Comparison of ENCODE assay signal across 7 mouse cellular contexts in the genomic region with DNA sequence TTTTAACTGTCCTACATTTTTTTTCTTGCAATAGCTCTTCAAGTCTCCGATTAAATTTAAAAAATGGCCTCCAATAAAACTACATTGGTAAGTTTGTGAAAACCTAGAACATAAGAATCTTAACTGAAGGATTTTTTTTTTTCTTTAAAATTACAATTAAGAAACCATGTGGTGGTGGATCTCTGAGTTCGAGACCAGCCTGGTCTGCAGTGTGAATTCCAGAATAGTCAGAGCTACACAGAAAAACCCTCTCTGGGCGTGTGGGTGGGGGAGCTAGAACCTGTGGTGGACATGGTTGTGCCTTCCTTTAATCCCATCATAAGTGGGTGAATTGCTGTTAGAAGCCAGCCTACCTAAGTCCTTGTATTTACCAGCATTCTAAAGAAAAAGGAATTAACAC. TPM values are rescaled to one million over a fixed set of nuclear protein-coding genes. Genes with fewer than 3 reads are reported as not detected.
DNase-seq lines count a peak whose midpoint lies in the region; ATAC-seq and TF ChIP-seq lines count a peak whose summit lies in the region.

No protein-coding gene starts in this region.

- no peaks in the 10 kb centered on the region for H3K27me3 ChIP-seq in megakaryocyte, embryonic 14.5 days (replicated peaks)
- H3K27me3 ChIP-seq in limb, embryonic 11.5 days (ENCODE audit: control insufficient read depth, insufficient read depth, low read length), result no peaks in the 10 kb centered on the region
- no peaks in the 10 kb centered on the region for H3K27me3 ChIP-seq in stomach, embryonic 15.5 days (replicated peaks)

- peaks cover 52% of the 10 kb centered on the region for H3K36me3 ChIP-seq in megakaryocyte, embryonic 14.5 days (replicated peaks; ENCODE audit: low read length)
- H3K36me3 ChIP-seq in limb, embryonic 11.5 days (ENCODE audit: control insufficient read depth, insufficient read depth, low read length), result peaks cover 7% of the 10 kb centered on the region; the same call in 1 of the 2 replicates
- peaks cover 11% of the 10 kb centered on the region for H3K36me3 ChIP-seq in stomach, embryonic 15.5 days

- H3K9me3 ChIP-seq in megakaryocyte, embryonic 14.5 days, result no peaks in the 10 kb centered on the region
- no peaks in the 10 kb centered on the region for H3K9me3 ChIP-seq in limb, embryonic 11.5 days (ENCODE audit: control insufficient read depth, low read length)
- H3K9me3 ChIP-seq in stomach, embryonic 15.5 days, result no peaks in the 10 kb centered on the region

- peak; percentile 54 for DNase-seq in limb, embryonic 11.5 days (ENCODE audit: low spot score)
- no peak for DNase-seq in right cerebral cortex, postnatal 10 days (ENCODE audit: low spot score in 2 of 2)
- no peak for DNase-seq in urinary bladder, postnatal 36 days (ENCODE audit: low spot score in 2 of 2)

- peak overlapping the region; percentile 69 for H3K9ac ChIP-seq in limb, embryonic 11.5 days (ENCODE audit: low read length)
- H3K9ac ChIP-seq in stomach, embryonic 15.5 days, result peak overlapping the region; percentile 48; the same call in 1 of the 2 replicates

- no peak for ATAC-seq in megakaryocyte, adult 5-6 weeks (ENCODE audit: poor library complexity, severe bottlenecking)
- no peak for ATAC-seq in limb, embryonic 11.5 days (ENCODE audit: insufficient number of reproducible peaks, low FRiP score, low TSS enrichment, low read depth)
- no peak for ATAC-seq in stomach, embryonic 15.5 days (ENCODE audit: insufficient read depth, low FRiP score, low read depth)

- H3K4me3 ChIP-seq in megakaryocyte, embryonic 14.5 days (replicated peaks), result peak overlapping the region; percentile 97
- H3K4me3 ChIP-seq in embryonic fibroblast, embryonic 13.5 days (ENCODE audit: insufficient read depth, low read length), result peak overlapping the region; percentile 41
- peak overlapping the region; percentile 98 for H3K4me3 ChIP-seq in limb, embryonic 11.5 days (ENCODE audit: low read depth, low read length)
- peak overlapping the region; percentile 32 for H3K4me3 ChIP-seq in stomach, embryonic 15.5 days (replicated peaks)

- no peak for TF ChIP-seq CTCF in embryonic fibroblast, embryonic 13.5 days (IDR thresholded peaks at IDR 0.05; ENCODE audit: borderline replicate concordance, insufficient read depth, low read length)

- peak overlapping the region; percentile 73 for H3K4me2 ChIP-seq in limb, embryonic 11.5 days (ENCODE audit: low read depth, severe bottlenecking)
- peak overlapping the region; percentile 56 for H3K4me2 ChIP-seq in stomach, embryonic 15.5 days

- TF ChIP-seq POLR2A in embryonic fibroblast, embryonic 13.5 days (IDR thresholded peaks at IDR 0.05; ENCODE audit: low read depth, low read length), result no peak; the same call in 1 of the 2 replicates

- no peak overlapping the region for H3K27ac ChIP-seq in embryonic fibroblast, embryonic 13.5 days (ENCODE audit: insufficient read depth, low read length)
- 0 out of 2 replicates have a peak overlapping the region, but pooled peaks have one; percentile 8 for H3K27ac ChIP-seq in limb, embryonic 11.5 days (replicated peaks; ENCODE audit: low read depth, low read length)
- no peak overlapping the region for H3K27ac ChIP-seq in stomach, embryonic 15.5 days

- 26% methylated on average over 3 of the region's 3 CpGs for WGBS in limb, embryonic 11.5 days
- 13% methylated on average over 3 of the region's 3 CpGs for WGBS in stomach, embryonic 15.5 days

- H3K4me1 ChIP-seq in megakaryocyte, embryonic 14.5 days, result peaks cover 23% of the 10 kb centered on the region
- peaks cover 3% of the 10 kb centered on the region; the same call in 1 of the 2 replicates for H3K4me1 ChIP-seq in embryonic fibroblast, embryonic 13.5 days (ENCODE audit: control insufficient read depth, insufficient read depth, low read length)
- peaks cover 18% of the 10 kb centered on the region for H3K4me1 ChIP-seq in limb, embryonic 11.5 days (ENCODE audit: control insufficient read depth, insufficient read depth, low read length)
- H3K4me1 ChIP-seq in stomach, embryonic 15.5 days, result peaks cover 14% of the 10 kb centered on the region

RNA-seq across cellular contexts. Expression of a gene that starts 1.6 kb away (rescaled TPM):
- 13.1 and 22.3 TPM in 2 replicates for polyA plus RNA-seq in megakaryocyte, embryonic 14.5 days (2012; ENCODE audit: insufficient read depth, low replicate concordance)
- total RNA-seq in megakaryocyte, adult 5-6 weeks (2015), result 179 and 190 TPM in 2 replicates
- 242 and 272 TPM in 2 replicates for total RNA-seq in megakaryocyte, adult 5-6 weeks (2017)
- 162 and 261 TPM in 2 replicates for polyA plus RNA-seq in embryonic fibroblast, embryonic 13.5 days (2011; ENCODE audit: insufficient read length, low read depth, missing spikeins)
- polyA plus RNA-seq in limb, embryonic 11.5 days (2014; fragmentation: Nextera tagmentation; extraction: Ambion mirVana), result 677 and 697 TPM in 2 replicates
- polyA plus RNA-seq in stomach, embryonic 15.5 days (2015; fragmentation: Nextera tagmentation; extraction: Ambion mirVana), result 410 and 426 TPM in 2 replicates

RNA-seq across cellular contexts. Expression of a gene that starts 2.1 kb away (rescaled TPM):
- 101 and 192 TPM in 2 replicates for polyA plus RNA-seq in megakaryocyte, embryonic 14.5 days (2012; ENCODE audit: insufficient read depth, low replicate concordance)
- total RNA-seq in megakaryocyte, adult 5-6 weeks (2015), result 1,149 and 1,154 TPM in 2 replicates
- 1,039 and 1,264 TPM in 2 replicates for total RNA-seq in megakaryocyte, adult 5-6 weeks (2017)
- polyA plus RNA-seq in embryonic fibroblast, embryonic 13.5 days (2011; ENCODE audit: insufficient read length, low read depth, missing spikeins), result 838 and 1,144 TPM in 2 replicates
- polyA plus RNA-seq in limb, embryonic 11.5 days (2014; fragmentation: Nextera tagmentation; extraction: Ambion mirVana), result 1,465 and 1,829 TPM in 2 replicates
- polyA plus RNA-seq in stomach, embryonic 15.5 days (2015; fragmentation: Nextera tagmentation; extraction: Ambion mirVana), result 1,728 and 1,813 TPM in 2 replicates

RNA-seq across cellular contexts. Expression of a gene that starts 39.3 kb away (rescaled TPM):
- polyA plus RNA-seq in megakaryocyte, embryonic 14.5 days (2012; ENCODE audit: insufficient read depth, low replicate concordance), result not detected in 2 replicates
- 0.11 TPM in 1 of 2 replicates, not detected in the other for total RNA-seq in megakaryocyte, adult 5-6 weeks (2015)
- 0.48 TPM in 1 of 2 replicates, not detected in the other for total RNA-seq in megakaryocyte, adult 5-6 weeks (2017)
- polyA plus RNA-seq in embryonic fibroblast, embryonic 13.5 days (2011; ENCODE audit: insufficient read length, low read depth, missing spikeins), result 0.19 and 0.45 TPM in 2 replicates
- polyA plus RNA-seq in limb, embryonic 11.5 days (2014; fragmentation: Nextera tagmentation; extraction: Ambion mirVana), result 0.73 and 1.0 TPM in 2 replicates
- polyA plus RNA-seq in stomach, embryonic 15.5 days (2015; fragmentation: Nextera tagmentation; extraction: Ambion mirVana), result 6.8 and 9.4 TPM in 2 replicates

RNA-seq across cellular contexts. Expression of a gene that starts 51.9 kb away (rescaled TPM):
- polyA plus RNA-seq in megakaryocyte, embryonic 14.5 days (2012; ENCODE audit: insufficient read depth, low replicate concordance), result 2.4 TPM in 1 of 2 replicates, not detected in the other
- 126 and 133 TPM in 2 replicates for total RNA-seq in megakaryocyte, adult 5-6 weeks (2015)
- 114 and 125 TPM in 2 replicates for total RNA-seq in megakaryocyte, adult 5-6 weeks (2017)
- 25.0 and 27.5 TPM in 2 replicates for polyA plus RNA-seq in embryonic fibroblast, embryonic 13.5 days (2011; ENCODE audit: insufficient read length, low read depth, missing spikeins)
- polyA plus RNA-seq in limb, embryonic 11.5 days (2014; fragmentation: Nextera tagmentation; extraction: Ambion mirVana), result 16.8 and 19.1 TPM in 2 replicates
- polyA plus RNA-seq in stomach, embryonic 15.5 days (2015; fragmentation: Nextera tagmentation; extraction: Ambion mirVana), result 15.8 and 16.3 TPM in 2 replicates

Comparison
In these comparisons a context has a peak if more than half of its experiments do, and no peak if none do; other contexts are left out.
1. H3K4me3 ChIP-seq: peak in every context shown above with its lines; median percentile 98 in limb, embryonic 11.5 days; 97 in megakaryocyte, embryonic 14.5 days; 41 in embryonic fibroblast, embryonic 13.5 days; 32 in stomach, embryonic 15.5 days.